Mouse (Mus musculus) liver, embryonic 14.5 days (tissue): ENCODE measurements around the gene Cstf3. TPM values are rescaled to one million over a fixed set of nuclear protein-coding genes. Genes with fewer than 3 reads are reported as not detected.

Source experiments
- ATAC-seq: fragments of 200-750 bp; cut with Nextera tagmentation; 2 replicates; pipeline ENCODE4 v1.8.0; 2017; ENCODE audit warnings: moderate number of reproducible peaks, mild to moderate bottlenecking, moderate library complexity; ENCODE audit not compliant: insufficient read depth
- DNase-seq, 3 experiments: peaks; one replicate each; pipeline ENCODE4 v3.0.0-alpha.2; 2012 to 2013; ENCODE audit warnings: low read depth in 3 of 3, low spot score in 3 of 3
- H3K27ac ChIP-seq: fragments of 300-500 bp; sonication (generic); 2 replicates; pipeline ENCODE4 v1.5.1; 2014; ENCODE audit warnings: moderate library complexity, mild to moderate bottlenecking, control low read depth, inconsistent platforms
- H3K27me3 ChIP-seq: fragments of 300-500 bp; sonication (generic); 2 replicates; pipeline ENCODE4 v1.6.1; 2014; ENCODE audit warnings: mild to moderate bottlenecking, low read length, moderate library complexity; ENCODE audit not compliant: control insufficient read depth, insufficient read depth
- H3K36me3 ChIP-seq: fragments of 300-500 bp; sonication (generic); replicated peaks from 2 replicates; pipeline ENCODE4 v1.6.1; 2014; ENCODE audit warnings: low read depth; ENCODE audit not compliant: control insufficient read depth, insufficient read depth
- H3K4me1 ChIP-seq, 2 experiments: fragments of 200-500 bp in 1 of 2; fragments of 300-500 bp in 1 of 2; sonication (generic) in 1 of 2; replicated peaks; 2 replicates each; pipeline ENCODE4 v1.6.1; 2012 to 2014; ENCODE audit warnings: antibody characterized with exemption in 1 of 2, inconsistent platforms in 1 of 2, low read length in 1 of 2; ENCODE audit not compliant: control insufficient read depth in 2 of 2, insufficient read depth in 2 of 2
- H3K4me2 ChIP-seq: fragments of 300-500 bp; sonication (generic); 2 replicates; pipeline ENCODE4 v1.6.1; 2014; ENCODE audit warnings: low read depth, mild to moderate bottlenecking, control low read depth, moderate library complexity
- H3K4me3 ChIP-seq, 2 experiments: fragments of 200-500 bp in 1 of 2; fragments of 300-500 bp in 1 of 2; sonication (generic) in 1 of 2; 2 replicates each; pipeline ENCODE4 v1.5.1; 2012 to 2014; ENCODE audit warnings: low read depth in 2 of 2, low read length in 2 of 2, mild to moderate bottlenecking in 2 of 2, control low read depth in 1 of 2, inconsistent platforms in 1 of 2, moderate library complexity in 1 of 2; ENCODE audit not compliant: insufficient read depth in 1 of 2
- H3K9ac ChIP-seq: fragments of 300-500 bp; sonication (generic); replicated peaks from 2 replicates; pipeline ENCODE4 v1.6.1; 2014; ENCODE audit warnings: mild to moderate bottlenecking, control low read depth, moderate library complexity
- H3K9me3 ChIP-seq: fragments of 300-500 bp; sonication (generic); 2 replicates; pipeline ENCODE4 v1.6.1; 2016; ENCODE audit warnings: low read length, mixed read lengths; ENCODE audit not compliant: control insufficient read depth
- CTCF ChIP-seq: IDR thresholded peaks from 2 replicates; pipeline ENCODE4 v1.5.1; 2016; ENCODE audit warnings: antibody characterized with exemption, low read depth, control low read depth
- EP300 ChIP-seq: IDR thresholded peaks from 2 replicates; pipeline ENCODE4 v1.6.1; 2016; ENCODE audit warnings: antibody characterized with exemption, low read depth
- WGBS: fragments of 180-500 bp; shearing (Covaris S2); extraction: QIAGEN DNeasy Blood & Tissue Kit; methylation state at CpG from one replicate; pipeline ENCODE4 v1.1.7; 2014; ENCODE audit not compliant: insufficient replicate concordance; 5-methylcytosine and 5-hydroxymethylcytosine counted together
- polyA plus RNA-seq, 2 experiments: library from polyadenylated mRNA; depleted of rRNA in 1 of 2; stranded (reverse) in 1 of 2; unstranded in 1 of 2; fragments of >200 nt; fragmentation: Nextera tagmentation in 1 of 2; extraction: Ambion mirVana in 1 of 2; gene quantifications; 2 replicates each; pipeline versions ENCODE4 v1.2.1 to v1.2.3; 2012 to 2014

Gene Cstf3
- polyA plus RNA-seq, 2 experiments: 14.5 to 20.1 TPM

- Histone ChIP-seq H3K9me3 (no peaks in the 10 kb centered on the region), H3K9ac (no peak overlapping the region), H3K27ac (no peak overlapping the region), H3K4me3 (no peak overlapping the region), H3K4me2 (no peak overlapping the region), H3K27me3 (no peaks in the 10 kb centered on the region), H3K4me1 (no peaks in the 10 kb centered on the region), H3K36me3 (no peaks in the 10 kb centered on the region)
- no peak for ATAC-seq
- 56% methylated on average over 4 of the region's 4 CpGs for WGBS
- TF ChIP-seq EP300 (no peak), CTCF (no peak)
- DNase-seq: no peak
Measured at GRCm38 (mm10) chr2:104559591-104560380, 30.5 kb upstream of the Cstf3 start.

DNA sequence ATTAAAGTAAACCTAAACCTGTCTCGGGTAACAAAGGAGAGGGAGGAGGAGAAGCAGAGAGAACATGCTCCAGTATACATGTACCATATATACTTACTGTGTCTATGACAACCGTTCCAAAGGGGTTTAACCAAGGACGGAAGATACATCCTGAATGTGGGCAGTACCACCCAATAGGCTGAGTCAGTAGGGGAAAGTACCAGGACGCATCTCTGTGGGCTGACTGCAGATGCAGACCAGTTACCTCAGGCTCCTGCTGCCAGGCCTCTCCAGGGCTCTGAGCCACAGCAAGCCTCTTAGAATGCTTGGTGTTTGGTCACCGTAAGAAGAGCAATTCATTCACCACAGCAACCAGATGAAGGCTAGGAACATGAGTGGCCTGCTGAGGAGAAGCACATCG lies 28.9 kb upstream of the Cstf3 start:
- Histone ChIP-seq H3K27ac (no peak overlapping the region), H3K36me3 (no peaks in the 10 kb centered on the region), H3K9ac (no peak overlapping the region), H3K27me3 (no peaks in the 10 kb centered on the region), H3K4me2 (no peak overlapping the region), H3K4me1 (no peaks in the 10 kb centered on the region), H3K4me3 (no peak overlapping the region), H3K9me3 (no peaks in the 10 kb centered on the region)
- ATAC-seq: no peak
- no peak for DNase-seq
- no peak for TF ChIP-seq EP300
- no peak for TF ChIP-seq CTCF
- 71% methylated on average over 6 of the region's 6 CpGs for WGBS

- DNase-seq (no peak), ATAC-seq (no peak)
- Histone ChIP-seq H3K27me3 (no peaks in the 10 kb centered on the region), H3K9me3 (no peaks in the 10 kb centered on the region), H3K9ac (no peak overlapping the region), H3K36me3 (no peaks in the 10 kb centered on the region), H3K4me3 (no peak overlapping the region), H3K27ac (no peak overlapping the region), H3K4me2 (no peak overlapping the region), H3K4me1 (no peaks in the 10 kb centered on the region)
- 58% methylated on average over 4 of the region's 4 CpGs for WGBS
- no peak for TF ChIP-seq EP300
- no peak for TF ChIP-seq CTCF
Measured at GRCm38 (mm10) chr2:104561986-104562532, 28.3 kb upstream of the Cstf3 start.

GRCm38 (mm10) chr2:104572066-104572465 lies 18.3 kb upstream of the Cstf3 start:
- ATAC-seq (no peak), DNase-seq (no peak)
- WGBS: 74% methylated on average over 6 of the region's 6 CpGs
- no peaks in the 10 kb centered on the region for H3K9me3 ChIP-seq
- H3K36me3 ChIP-seq: no peaks in the 10 kb centered on the region
- no peaks in the 10 kb centered on the region for H3K4me1 ChIP-seq
- no peak overlapping the region for H3K4me3 ChIP-seq
- H3K9ac ChIP-seq: no peak overlapping the region
- no peak for TF ChIP-seq EP300
- TF ChIP-seq CTCF: no peak
- no peak overlapping the region for H3K27ac ChIP-seq
- no peaks in the 10 kb centered on the region; the same call in 1 of the 2 replicates for H3K27me3 ChIP-seq
- no peak overlapping the region for H3K4me2 ChIP-seq

DNA sequence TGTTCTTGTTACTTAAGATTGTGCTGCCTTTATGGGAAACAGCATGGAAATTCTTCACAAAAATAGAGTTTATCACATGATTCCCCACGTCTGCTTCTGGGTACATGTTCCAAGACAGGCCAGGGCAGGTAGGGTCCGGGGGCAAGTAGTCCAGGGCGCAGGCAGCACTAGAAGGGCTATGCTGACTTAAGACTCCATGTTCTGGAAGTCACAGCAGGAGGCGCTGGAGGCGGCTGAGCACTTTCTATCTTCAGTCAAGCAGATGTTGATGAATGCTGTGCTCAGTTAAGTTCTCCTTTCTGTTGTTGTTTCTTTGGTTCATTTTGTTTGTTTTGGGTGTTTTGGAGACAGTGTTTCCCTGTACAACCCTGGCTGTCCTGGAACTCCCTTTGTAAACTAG lies 14.1 kb upstream of the Cstf3 start:
- 0 out of 4 replicates have a peak, but pooled peaks cover 0 to 1% of the 10 kb centered on the region in 2 experiments for H3K4me1 ChIP-seq
- no peak overlapping the region for H3K9ac ChIP-seq
- H3K36me3 ChIP-seq: no peaks in the 10 kb centered on the region
- no peaks in the 10 kb centered on the region; the same call in 1 of the 2 replicates for H3K27me3 ChIP-seq
- DNase-seq (no peak), ATAC-seq (no peak)
- TF ChIP-seq EP300 (no peak), CTCF (no peak)
- no peak overlapping the region for H3K27ac ChIP-seq
- H3K4me3 ChIP-seq: no peak overlapping the region
- WGBS: 66% methylated on average over 5 of the region's 5 CpGs
- no peaks in the 10 kb centered on the region for H3K9me3 ChIP-seq
- H3K4me2 ChIP-seq: no peak overlapping the region
